Comparison of ENCODE assay signal across 8 mouse cellular contexts in the genomic region with DNA sequence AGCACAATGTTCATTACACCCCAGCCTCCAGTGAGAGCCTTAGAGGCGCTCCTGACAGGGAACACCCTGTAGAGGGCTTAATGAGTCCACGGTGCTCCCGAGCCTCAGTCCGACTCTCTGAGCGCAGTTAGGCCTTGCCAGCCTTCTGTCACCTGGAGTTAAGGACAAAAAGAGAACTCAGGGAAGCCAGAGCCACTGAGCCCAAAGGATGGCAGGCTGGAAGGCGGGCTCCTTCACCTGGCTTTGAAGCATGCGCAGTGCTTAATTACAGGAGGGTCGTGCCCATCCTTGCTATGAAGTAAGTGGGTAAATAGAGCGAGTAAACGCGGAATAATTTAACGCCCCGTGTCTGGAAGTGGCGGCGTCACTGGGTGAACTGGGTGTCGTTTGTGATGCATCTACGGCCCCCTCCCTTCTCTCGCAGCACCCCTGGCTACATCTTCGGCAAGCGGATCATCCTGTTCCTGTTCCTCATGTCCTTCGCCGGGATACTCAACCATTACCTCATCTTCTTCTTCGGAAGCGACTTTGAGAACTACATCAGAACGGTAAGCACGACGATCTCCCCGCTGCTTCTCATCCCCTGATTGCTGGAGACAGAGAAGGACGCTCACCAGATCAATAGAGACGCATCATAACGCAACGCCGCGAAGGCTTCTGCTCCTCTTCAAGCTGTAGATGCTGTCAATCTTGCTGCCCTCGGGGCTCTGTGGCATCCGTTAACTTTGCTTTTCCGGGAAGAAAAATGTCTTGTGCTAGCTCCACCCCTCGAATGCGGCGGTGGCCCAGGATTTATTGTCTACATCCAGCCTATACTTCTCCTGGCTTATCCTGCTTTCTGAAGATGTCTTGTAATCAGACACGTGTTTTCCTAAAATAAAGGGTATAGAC. TPM values are rescaled to one million over a fixed set of nuclear protein-coding genes. Genes with fewer than 3 reads are reported as not detected.
DNase-seq lines count a peak whose midpoint lies in the region; ATAC-seq and TF ChIP-seq lines count a peak whose summit lies in the region.

No protein-coding gene starts in this region.

- H3K36me3 ChIP-seq in testis, adult 2 months (ENCODE audit: control insufficient read depth, insufficient read depth, low read length): no peaks in the 10 kb centered on the region
- H3K36me3 ChIP-seq in intestine, embryonic 14.5 days (ENCODE audit: control insufficient read depth, insufficient read depth, low read length): no peaks in the 10 kb centered on the region
- H3K36me3 ChIP-seq in midbrain, embryonic 12.5 days: no peaks in the 10 kb centered on the region

- peaks cover 3% of the 10 kb centered on the region; the same call in 1 of the 2 replicates for H3K9me3 ChIP-seq in intestine, embryonic 14.5 days (ENCODE audit: control insufficient read depth, low read length)
- H3K9me3 ChIP-seq in midbrain, embryonic 12.5 days: peaks cover 8% of the 10 kb centered on the region; the same call in 1 of the 2 replicates

- H3K4me3 ChIP-seq in testis, adult 2 months (ENCODE audit: control insufficient read depth, low read depth, low read length): peak overlapping the region; percentile 53
- H3K4me3 ChIP-seq in intestine, embryonic 14.5 days (ENCODE audit: low read depth, low read length): peak overlapping the region; percentile 32
- peak overlapping the region; percentile 35 for H3K4me3 ChIP-seq in midbrain, embryonic 12.5 days

- 19% methylated on average over 41 of the region's 41 CpGs for WGBS in intestine, embryonic 14.5 days
- WGBS in midbrain, embryonic 12.5 days: 24% methylated on average over 41 of the region's 41 CpGs

- peak overlapping the region; percentile 47 for H3K4me2 ChIP-seq in intestine, embryonic 14.5 days (ENCODE audit: low read length)
- H3K4me2 ChIP-seq in midbrain, embryonic 12.5 days (replicated peaks): peak overlapping the region; percentile 53

- peak overlapping the region; percentile 35 for H3K9ac ChIP-seq in intestine, embryonic 14.5 days (ENCODE audit: low read length)
- H3K9ac ChIP-seq in midbrain, embryonic 12.5 days (replicated peaks): peak overlapping the region; percentile 16; the same call in 1 of the 2 replicates

- TF ChIP-seq CTCF in testis, adult 2 months (IDR thresholded peaks at IDR 0.05; ENCODE audit: control insufficient read depth, insufficient read depth, insufficient replicate concordance, low read depth, low read length): no peak

- ATAC-seq in intestine, embryonic 14.5 days (replicated peaks; ENCODE audit: low FRiP score, low TSS enrichment, low read depth): no peak; the same call in 1 of the 2 replicates
- ATAC-seq in midbrain, embryonic 12.5 days (ENCODE audit: low FRiP score, low read depth): no peak

- no peak for TF ChIP-seq POLR2A in testis, adult 2 months (IDR thresholded peaks at IDR 0.05; ENCODE audit: control insufficient read depth, low read depth, low read length)

- peaks cover 10% of the 10 kb centered on the region for H3K4me1 ChIP-seq in testis, adult 2 months (ENCODE audit: control insufficient read depth, insufficient read depth, low read length)
- no peaks in the 10 kb centered on the region for H3K4me1 ChIP-seq in intestine, embryonic 14.5 days (replicated peaks; ENCODE audit: control insufficient read depth, insufficient read depth, low read length)
- H3K4me1 ChIP-seq in midbrain, embryonic 12.5 days: peaks cover 8% of the 10 kb centered on the region; the same call in 1 of the 2 replicates

- H3K27ac ChIP-seq in testis, adult 2 months (ENCODE audit: control insufficient read depth, insufficient read depth, low read depth, low read length): peak overlapping the region; percentile 56
- H3K27ac ChIP-seq in intestine, embryonic 14.5 days (ENCODE audit: low read depth): no peak overlapping the region
- no peak overlapping the region for H3K27ac ChIP-seq in midbrain, embryonic 12.5 days (replicated peaks)

- no peaks in the 10 kb centered on the region for H3K27me3 ChIP-seq in testis, adult 2 months (ENCODE audit: control insufficient read depth, insufficient read depth, low read length)
- no peaks in the 10 kb centered on the region for H3K27me3 ChIP-seq in intestine, embryonic 14.5 days (replicated peaks; ENCODE audit: control insufficient read depth, insufficient read depth, low read length)
- H3K27me3 ChIP-seq in midbrain, embryonic 12.5 days: peaks cover 26% of the 10 kb centered on the region

- DNase-seq in embryo, embryonic 10 days (ENCODE audit: low spot score): peak; percentile 67
- no peak for DNase-seq in embryo, embryonic 9.5 days (ENCODE audit: extremely low spot score)
- DNase-seq in testis, postnatal 14 days (ENCODE audit: low spot score): no peak
- DNase-seq in intestine, embryonic 14.5 days (ENCODE audit: low spot score): peak; percentile 57
- no peak for DNase-seq in urinary bladder, postnatal 25 days (ENCODE audit: low spot score)
- DNase-seq in yolk sac, embryonic 10.5 days (ENCODE audit: low spot score): no peak

RNA-seq across cellular contexts. Expression of a gene that starts 22.8 kb away (rescaled TPM):
- polyA plus RNA-seq in testis, adult 2 months (2012; rRNA removed): 4.0 and 6.0 TPM in 2 replicates
- 9.3 and 10.4 TPM in 2 replicates for polyA plus RNA-seq in intestine, embryonic 14.5 days (2014; fragmentation: Nextera tagmentation; extraction: Ambion mirVana)
- 4.8 and 6.5 TPM in 2 replicates for polyA plus RNA-seq in midbrain, embryonic 12.5 days (2016; fragmentation: Nextera tagmentation; extraction: Ambion mirVana)

Comparison
In these comparisons a context has a peak if more than half of its experiments do, and no peak if none do; other contexts are left out.
1. DNase-seq: peak in embryo, embryonic 10 days (single experiment) and intestine, embryonic 14.5 days (single experiment); none in embryo, embryonic 9.5 days (single experiment), testis, postnatal 14 days (single experiment), urinary bladder, postnatal 25 days (single experiment) and yolk sac, embryonic 10.5 days (single experiment).
2. Peak in every context shown above with its lines, with median percentiles within 50 percentile points of each other: H3K4me3 ChIP-seq.